Mouse (Mus musculus) kidney, adult 8-10 months (tissue): Measurements from ENCODE around the gene Gle1.
A peak's percentile ranks its signal among the peaks of the same experiment; 100 is the strongest.

Experiments used
- DNase-seq, 2 experiments: peaks; one replicate each; pipeline ENCODE4 v3.0.0; 2022

Gle1 gene

DNA sequence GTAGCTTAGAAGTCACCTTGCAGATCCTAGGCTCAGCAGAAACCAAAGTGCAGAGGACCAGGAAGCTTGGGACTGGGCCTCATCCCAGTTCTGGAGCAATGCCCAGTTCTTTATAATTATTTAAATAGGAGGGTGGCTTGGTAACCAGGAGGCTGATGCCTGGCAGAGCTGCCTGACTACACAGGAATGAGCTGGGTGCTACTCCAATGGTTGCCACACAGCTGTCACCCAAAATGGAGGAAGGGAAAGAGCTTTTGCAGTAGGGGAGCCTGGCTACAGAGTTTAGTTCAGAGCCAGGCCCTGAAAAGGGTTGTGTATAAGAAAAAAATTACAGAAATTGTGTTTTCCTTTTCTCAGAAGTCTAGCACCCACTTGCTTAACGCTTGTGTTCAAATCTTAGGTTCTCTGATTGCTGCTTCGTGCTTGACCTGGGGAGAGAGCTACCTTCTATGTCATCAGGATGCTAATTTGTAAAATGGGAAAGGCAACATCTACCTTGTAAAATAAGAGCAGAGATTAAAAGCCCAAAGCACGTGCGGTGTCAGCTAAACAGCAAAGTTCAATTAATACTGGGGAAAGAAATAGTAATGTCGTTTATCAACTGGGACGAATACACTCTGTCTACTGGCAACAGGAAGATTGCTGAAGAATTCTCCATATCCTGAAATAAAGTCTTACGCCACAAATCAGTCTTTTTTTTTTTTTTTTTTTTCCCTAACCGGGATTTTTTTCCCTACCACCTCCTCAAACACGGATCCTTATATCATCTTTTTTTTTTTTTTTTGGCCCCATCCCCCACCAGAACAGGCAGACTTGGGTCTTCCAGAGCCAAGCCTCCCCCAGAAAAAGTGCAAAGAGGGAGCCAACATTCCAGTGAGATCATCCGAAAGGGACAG lies 29.4 kb downstream of the Gle1 start:
- peak; percentile 69 to 89 for DNase-seq

DNA sequence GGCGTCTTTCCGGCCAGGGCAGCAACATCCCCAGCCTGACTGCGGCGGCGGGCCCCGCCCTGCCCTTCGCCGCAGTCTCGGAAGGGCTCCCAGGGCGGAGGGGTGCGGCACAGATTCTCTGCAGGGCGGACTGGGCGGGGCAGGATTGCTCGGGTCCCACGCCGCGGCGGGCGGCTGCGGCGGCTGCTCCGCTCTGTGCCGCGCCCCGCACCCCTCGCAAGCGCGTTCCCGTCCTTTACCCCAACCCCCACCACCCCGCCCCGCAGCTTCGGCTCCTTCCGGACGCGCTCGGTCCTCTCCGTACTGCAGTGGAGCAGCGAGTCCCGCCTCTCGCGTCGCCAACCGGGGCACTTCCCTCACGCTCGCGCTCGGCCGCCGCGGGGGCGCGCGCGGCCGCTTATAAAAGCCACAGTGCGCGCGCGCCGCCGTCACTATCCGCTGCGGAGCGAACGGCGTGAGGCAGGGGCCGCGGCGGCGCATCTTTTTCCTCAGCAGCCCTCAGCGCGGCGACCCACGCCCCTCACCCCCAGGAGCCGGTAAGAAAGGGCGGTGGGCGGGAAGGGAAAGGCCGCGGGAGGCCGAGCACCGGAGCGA lies 30.1 kb downstream of the Gle1 start, which contains the start of gene Sptan1:
Gene Sptan1 (plus strand): TSS at position 311 of the 594 bp plus-strand sequence.
- DNase-seq: peak; percentile 93

DNA sequence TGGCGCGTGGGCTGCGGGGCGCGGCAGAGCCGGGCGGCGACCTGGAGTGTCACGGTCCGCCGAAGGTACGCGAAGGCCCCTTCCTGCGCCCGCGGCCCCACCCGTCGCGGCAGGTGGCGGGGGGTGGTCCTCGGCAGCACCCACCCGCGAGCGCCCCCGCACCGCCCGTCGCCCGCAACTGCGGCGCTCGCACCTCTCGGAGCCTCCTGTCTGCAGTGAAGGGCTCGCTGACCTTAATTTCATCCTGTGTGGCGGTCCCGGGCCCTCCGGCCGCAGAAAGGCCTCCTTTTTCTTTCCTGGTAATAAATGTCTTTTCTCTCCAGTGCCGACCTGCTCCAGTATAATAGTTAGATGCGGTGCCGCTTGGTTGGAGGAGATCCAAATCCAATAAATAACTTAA lies 30.7 kb downstream of the Gle1 start:
- peak in 1 of 2 experiments; percentile 40 for DNase-seq

DNA sequence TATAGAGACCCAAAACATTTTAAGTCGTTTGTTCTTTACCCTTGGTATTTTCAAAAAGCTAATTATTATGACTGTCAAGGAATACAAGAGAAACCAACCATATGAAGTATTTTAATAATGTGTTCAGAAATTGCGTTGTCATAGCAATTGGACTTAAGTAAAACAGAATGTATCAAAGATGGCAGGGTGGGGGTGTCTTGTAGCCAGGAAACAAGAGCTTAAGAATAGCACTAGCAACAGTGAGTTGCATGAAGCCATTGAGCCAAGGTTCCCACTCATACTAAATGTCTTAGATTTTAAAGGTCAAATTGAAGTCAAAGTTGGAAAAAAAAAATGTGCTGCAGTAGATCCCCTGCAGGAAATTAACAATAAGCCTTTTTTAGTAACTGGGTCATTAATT lies 31.6 kb downstream of the Gle1 start:
- DNase-seq: no peak

DNA sequence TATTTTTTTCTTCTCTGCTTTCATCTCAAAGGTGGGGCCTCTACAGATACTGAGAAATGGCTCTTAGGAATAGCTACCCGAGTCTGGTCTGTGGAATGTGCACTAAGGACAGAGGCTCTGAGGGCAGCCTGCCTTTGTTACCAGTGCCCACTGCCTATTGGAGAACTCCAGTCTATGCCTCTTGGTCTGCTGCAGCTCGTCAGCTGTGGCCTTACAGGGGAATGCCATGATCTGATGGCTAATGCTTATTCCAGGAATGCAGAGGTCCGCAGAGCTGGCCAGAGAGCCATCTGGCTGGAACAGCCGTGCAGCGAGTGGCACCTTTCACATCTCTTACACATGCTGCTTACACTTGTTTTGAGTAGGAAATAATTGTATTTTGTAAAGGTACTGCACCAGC lies 32.5 kb downstream of the Gle1 start:
- DNase-seq: no peak

DNA sequence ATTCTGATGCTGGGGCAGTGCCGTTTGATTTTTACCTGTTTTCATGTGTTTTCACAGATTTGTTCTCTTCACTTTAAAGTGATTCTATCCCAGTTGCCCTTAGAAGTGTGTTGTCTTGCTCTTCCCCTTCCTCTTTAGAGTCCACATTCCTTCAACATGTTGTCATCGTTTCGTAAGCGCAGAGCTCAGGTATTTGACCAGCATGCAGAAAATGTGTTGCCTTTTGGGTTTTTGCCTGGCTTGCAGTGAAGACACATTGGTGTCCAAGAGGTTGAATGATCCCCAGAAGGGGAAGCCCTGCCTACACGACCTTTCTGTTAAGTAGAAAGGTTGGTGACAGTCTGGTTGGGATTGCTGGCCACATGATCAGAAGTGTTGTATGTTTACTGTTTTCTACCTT lies 33.4 kb downstream of the Gle1 start:
- DNase-seq: peak; percentile 50 to 69

DNA sequence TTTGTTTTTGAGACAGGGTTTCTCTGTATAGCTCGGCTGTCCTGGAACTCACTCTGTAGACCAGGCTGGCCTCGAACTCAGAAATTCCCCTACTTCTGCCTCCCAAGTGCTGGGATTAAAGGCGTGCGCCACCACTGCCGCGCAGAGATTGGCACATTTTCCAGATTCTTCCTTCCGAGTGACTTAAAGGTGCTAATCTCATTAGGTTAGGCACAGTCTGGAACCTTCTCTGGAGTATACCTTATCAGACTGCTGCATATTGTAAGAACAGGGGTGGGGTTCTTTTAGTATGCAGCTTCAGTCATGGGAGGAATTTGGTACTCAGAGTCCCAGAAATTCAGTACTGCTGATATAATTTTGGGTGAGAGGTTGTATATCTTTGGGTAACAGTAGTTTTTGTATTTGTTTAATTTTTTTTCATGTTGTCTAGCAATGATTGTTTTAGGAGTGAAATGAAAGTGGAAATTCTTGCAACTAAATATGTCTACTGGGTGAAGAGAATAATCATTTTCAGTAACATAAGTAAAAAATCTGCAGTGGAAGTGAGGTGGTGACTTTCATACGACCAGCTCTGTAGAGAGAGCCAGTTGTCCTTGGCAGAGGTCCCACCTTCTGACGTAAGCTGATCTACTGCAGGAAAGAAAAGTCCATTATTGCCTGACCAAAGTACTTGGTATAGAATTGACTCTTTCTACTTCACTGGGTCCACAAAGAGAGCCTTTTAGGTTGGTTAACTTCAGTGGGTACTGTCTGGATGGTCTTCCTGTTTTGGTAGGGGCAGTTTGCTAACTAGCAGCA lies 36.8 kb downstream of the Gle1 start:
- DNase-seq: peak; percentile 82 to 87

DNA sequence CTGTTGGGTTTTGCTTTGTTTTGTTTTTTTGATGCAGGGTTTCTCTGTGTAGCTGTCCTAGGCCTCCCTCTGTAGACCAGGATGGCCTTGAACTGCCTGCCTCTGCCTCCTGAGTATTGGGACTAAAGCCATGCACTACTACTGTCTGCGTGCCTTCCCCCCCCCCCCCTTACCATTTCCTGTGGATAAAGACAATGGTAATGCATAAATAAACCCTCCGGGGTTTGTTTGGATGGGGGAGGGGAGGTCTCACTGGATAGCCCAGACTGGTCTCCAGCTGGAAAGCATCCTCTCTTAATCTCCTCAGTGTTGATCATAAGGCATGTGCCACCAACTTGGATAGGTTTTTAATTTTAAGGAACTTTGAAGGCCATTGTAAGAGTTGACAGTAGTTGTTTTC lies 38.3 kb downstream of the Gle1 start:
- DNase-seq: no peak

DNA sequence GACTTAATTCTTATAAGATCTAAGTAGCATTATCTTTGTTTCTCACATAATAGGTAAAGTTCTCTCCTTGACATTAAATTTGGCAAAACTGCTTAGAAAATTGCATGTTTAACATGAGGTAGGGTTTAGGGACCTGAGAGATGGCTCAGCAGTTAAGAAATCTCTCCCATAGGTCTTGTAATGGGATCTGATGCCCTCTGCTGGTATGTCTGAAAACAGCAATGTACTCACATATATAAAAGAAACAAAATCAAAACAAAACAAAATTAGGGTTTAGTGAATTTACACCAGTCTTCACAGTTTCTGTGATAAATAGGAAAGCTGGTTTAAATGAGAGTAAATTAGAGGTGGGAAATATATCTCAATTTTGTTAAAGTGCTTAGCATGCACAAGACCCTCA lies 42.1 kb downstream of the Gle1 start:
- DNase-seq: peak; percentile 23 to 46

DNA sequence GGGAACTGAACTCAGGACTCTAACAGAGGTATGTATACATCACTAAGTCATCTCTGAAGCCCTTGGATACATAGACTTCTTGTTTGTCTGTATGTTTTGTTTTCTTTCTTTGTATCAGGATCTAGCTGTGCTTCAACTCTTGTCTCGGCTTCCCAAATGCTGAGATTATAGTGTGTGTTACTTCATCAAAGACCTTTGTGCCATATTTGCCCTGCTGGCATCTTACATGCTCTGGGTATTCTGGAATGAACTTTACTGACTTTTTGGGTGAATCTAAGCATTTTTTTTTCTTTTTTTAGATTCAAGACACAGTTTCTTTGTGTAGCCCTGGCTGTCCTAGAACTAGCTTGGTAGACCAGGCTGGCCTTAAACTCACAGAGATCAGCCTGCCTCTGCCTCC lies 45.4 kb downstream of the Gle1 start:
- no peak for DNase-seq

DNA sequence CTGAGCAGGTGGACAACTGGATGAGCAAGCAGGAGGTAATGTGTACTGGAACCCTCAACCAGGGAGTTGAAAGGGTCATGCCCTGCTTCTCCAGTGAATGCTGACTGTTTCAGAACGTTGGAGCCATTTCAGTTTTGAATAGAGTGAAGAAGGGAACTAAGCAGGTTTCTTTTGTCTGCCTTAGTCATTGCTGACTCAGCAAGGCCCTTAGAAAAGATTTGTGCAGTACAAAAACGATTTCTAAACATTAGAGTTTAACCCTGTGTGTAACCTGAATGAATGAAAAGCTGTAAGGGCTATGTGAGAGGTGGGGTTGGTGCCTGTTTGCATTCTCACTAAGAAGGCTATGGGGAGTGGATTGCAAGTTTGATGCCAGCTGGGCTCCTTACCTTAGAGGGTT lies 56.7 kb downstream of the Gle1 start:
- DNase-seq: no peak

DNA sequence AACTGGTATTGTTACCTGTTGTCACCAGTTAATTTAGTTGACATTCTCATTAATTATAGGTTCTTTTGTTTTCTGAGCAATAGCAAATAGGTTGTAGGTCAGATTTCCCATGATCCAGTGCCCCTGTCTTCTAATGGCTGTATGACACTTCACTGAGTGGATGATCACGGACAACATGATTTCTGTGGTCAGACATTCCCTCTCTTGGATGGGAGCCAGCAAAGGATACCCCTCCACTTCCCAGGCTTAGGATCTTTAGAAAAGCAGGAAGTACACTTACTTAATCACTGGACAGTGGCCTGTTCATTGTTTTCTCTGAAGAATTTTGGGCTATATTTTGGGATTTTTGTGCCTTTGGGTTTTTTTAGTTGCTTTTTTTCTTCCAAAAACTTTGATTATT lies 73.9 kb downstream of the Gle1 start:
- DNase-seq: peak; percentile 23 to 24
